Mouse (Mus musculus): Measurements from ENCODE around the gene Spag9.

GRCm38 (mm10) chr11:94173726-94174146, 177.8 kb downstream of the Spag9 start:
- TF ChIP-seq CTCF (IDR thresholded peaks at IDR 0.05; ENCODE audit: low read depth, low read length) (no peak), POLR2A (IDR thresholded peaks at IDR 0.05; ENCODE audit: borderline replicate concordance, low read depth, low read length) (no peak)

Data from bone marrow macrophage, adult 2 months (primary cell).